Mouse (Mus musculus) adrenal gland, postnatal 4 days (tissue): ENCODE data around the gene Pld1. TPM values are rescaled to one million over a fixed set of nuclear protein-coding genes. Genes with fewer than 3 reads are reported as not detected.

Experiments
- DNase-seq, 2 experiments: peaks; one replicate each; pipeline ENCODE4 v3.0.0; 2021 to 2022; ENCODE audit warnings: low spot score in 2 of 2, mixed read lengths in 2 of 2
- total RNA-seq, 2 experiments: library from RNA; stranded (reverse); gene quantifications; 2 replicates each; pipeline ENCODE4 v1.2.3; 2021

The Pld1 gene
- total RNA-seq, 2 experiments from 2014 or later = 11.9 to 13.7 TPM

DNA sequence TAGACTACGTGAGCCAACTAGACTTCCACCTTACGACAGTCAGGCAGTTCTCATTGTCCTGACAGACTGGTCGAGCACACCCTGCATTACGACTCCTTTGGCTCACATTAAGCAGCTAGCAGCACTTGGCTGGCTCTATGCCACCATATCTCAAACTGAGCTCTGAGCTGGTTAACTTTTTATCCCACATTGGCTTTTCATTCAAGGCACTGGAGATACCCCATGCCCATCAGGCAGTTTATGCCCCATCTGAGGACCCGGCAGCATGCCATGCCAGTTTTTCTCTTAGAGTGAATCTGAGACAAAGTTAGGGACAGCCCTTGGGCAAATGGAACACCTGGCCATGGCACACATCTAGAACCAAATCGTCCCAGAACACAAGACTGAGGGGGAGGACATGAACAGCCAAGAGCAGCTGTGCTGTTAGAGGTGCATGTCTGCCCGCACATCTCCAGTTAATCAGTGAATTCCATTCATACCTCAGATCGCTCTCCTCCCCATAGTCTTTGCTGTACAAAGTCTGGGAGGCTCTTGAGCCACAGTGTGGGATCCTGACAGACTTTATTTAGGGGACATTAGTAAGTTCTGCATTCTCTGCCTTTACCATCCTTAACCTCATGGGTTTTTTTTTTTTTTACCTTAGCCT lies 49.5 kb downstream of the Pld1 start:
- no peak for DNase-seq

DNA sequence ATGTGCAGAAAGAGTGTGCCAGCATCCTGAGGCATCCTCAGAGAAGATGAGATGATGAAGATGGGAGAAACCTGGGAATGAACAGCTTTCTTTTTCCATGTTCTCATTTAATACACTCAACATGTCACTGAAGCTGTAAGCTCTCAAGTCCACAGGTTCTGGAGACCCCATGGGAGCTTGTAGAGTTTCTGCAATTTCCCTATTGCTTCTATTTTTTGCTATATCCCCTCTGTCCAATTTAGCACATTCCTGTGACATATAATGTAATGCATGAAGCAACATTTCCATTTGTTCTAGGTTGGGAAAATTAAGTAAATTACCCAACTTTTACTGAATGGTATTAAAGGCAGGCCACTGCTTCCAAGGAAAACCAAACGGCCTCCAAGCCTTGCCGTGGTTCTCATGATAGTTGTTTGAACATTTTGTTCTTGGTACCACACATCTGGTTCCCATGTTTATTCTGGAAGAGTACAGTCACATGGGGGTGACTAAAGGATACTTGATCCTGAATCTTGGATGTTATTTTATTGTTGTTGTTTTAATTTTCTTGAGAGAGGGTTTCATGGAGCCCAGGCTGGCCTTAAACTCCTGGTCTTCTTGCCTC lies 52.7 kb downstream of the Pld1 start:
- no peak for DNase-seq

DNA sequence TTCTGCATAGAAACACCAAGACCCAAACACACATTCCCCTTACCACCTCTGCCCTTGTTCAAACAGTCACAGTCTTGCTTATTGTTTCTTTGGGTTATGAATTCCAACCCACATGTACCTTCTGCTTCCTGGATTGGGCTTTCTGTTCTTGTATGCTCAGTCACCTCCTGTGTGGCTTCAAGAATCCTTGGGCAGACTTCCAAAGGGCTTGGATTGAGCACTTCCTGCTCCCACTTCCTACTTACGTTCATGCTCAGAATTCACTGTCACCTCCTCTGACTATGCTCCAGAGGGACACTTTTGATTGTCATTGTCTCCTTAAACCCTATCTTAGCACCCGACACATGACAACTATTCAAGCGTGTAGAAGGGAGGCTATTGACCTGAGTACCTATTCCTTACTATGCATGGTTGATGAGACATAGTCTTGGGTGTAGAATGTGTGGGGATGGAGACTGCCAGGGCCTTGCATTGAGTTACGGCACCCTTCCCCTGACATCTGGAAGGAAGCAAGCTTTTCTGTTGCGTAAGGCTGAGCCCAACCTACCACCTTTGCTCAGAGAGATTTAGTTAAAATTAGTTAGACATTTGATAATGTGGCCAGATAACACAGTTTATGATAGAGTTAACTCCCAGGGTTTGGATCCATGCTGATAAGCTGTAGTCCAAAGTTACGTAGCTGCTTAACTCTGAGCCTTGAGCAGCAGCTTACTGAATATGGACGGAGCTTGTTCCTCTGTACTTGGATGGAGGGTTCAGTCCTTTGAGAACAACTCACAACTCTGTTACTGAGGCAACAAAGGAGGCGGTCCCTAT lies 55.9 kb downstream of the Pld1 start:
- no peak for DNase-seq

- DNase-seq = no peak
Measured at GRCm38 (mm10) chr3:28004321-28004720, 65.8 kb downstream of the Pld1 start.

DNA sequence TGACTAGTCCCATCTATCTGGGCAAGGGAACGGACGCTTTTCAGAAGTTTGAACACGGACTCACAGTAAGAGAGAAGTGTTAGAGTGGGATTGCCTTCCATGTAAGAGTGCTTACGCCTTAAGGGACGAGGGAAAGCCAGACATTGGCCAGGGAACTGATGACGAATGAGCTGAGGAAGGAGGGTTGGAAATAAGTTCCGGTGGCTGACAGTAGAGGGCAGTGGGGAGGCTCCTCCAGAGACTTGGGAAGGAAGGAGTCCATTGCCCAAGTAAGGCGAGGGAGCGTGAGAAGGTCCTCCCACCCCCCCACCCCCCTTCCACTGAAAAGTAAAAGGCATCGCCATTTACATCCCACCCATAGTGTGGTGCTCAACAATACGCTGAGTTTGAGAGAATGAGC lies 69.2 kb downstream of the Pld1 start:
- DNase-seq = no peak

- no peak for DNase-seq
Measured at GRCm38 (mm10) chr3:28008369-28008768, 69.9 kb downstream of the Pld1 start.

- no peak for DNase-seq
Measured at GRCm38 (mm10) chr3:28012177-28012576, 73.7 kb downstream of the Pld1 start.

DNA sequence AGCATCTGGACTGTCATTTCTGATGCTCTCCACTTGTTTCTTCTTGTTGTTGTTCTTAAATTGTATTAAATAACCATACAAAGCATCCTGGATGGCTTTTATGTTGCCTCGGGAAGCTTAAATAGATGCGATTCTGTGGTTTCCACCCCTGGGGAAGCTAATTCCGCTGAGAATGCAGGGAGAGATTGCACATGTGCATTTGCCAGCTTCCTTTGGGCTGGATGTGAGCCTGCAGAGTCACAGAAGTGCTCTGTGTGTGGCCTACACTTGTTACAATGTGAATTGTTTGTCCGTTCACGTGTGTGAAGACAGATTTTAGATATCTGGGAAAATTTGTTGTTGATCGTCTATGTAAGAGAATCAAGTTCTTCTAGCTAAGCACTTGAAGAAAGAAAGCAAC lies 74.9 kb downstream of the Pld1 start:
- no peak for DNase-seq

DNA sequence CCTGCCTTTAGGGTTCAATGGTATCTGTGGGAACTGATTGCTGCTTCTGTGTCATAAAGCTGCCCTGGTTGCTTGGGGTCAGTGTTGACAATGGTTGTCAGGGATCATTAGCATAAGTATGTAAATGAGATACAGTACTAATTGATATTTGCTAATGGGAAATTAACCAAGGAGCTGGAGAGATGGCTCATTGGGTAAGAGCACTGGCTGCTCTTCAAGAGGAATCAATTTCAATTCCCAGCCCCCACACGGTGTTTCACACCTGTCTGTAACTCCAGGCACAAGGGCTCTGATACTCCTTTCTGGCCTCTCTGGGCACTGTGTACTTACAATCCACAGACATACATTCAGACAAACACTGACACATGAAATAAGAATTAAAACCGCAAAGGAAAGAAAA lies 78.5 kb downstream of the Pld1 start:
- DNase-seq = no peak

DNA sequence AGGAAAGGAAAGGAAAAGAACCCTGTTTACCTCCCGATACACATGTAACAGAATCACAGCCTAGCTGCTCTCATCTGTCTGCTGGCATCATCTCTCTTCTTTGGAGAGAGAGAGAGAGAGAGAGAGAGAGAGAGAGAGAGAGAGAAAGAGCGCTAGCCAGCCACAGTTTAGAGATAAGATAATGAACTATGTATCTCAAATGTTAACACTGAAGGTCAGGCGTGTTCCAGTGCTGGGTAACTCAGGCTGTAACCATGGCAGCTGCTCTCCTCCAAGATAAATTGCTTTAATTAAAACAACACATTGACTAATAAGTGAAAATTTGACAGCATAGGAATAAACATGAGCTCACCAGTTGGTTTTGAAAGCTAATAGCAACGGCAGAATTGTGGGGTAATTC lies 81.2 kb downstream of the Pld1 start:
- DNase-seq = no peak

DNA sequence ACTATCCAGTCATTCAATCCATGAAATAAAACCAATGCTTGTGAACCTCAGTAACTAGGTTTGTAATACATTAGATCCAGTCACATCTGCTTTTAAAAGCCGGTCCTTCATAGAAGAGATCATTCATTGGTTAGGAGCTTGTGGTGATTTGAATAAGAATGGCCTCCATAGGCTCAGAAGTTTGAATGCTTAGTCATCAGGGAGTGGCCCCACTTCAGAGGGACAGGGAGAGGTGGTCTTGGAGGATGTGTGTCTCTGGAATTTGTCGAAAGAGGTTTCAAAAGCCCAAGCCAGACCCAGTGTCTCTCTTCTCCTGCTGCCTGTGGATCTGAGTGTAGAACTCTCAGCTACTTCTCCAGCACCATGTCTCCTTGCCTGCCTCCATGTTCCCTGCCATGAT lies 81.9 kb downstream of the Pld1 start:
- DNase-seq = no peak

DNA sequence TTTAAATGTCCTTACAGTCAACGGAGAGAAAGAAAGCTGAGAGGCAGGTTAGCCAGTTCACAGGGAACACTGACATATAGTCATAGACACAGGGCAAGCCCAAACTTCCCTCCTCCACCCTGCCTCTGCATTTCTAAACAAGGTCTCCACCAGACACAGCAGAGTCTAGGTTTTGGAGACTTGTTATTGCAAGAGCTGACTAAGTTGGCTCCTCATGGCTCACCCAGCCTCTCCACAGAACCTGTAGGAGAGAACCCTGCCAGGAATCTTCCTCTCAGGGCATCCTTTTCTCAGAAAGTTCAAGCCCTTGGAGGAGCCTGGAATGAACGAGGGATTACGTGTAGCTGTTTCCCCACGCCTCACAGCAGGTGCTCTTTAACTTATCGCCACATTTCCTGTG lies 83.7 kb downstream of the Pld1 start:
- DNase-seq = no peak

GRCm38 (mm10) chr3:28026876-28027275 lies 88.4 kb downstream of the Pld1 start:
- no peak for DNase-seq

DNA sequence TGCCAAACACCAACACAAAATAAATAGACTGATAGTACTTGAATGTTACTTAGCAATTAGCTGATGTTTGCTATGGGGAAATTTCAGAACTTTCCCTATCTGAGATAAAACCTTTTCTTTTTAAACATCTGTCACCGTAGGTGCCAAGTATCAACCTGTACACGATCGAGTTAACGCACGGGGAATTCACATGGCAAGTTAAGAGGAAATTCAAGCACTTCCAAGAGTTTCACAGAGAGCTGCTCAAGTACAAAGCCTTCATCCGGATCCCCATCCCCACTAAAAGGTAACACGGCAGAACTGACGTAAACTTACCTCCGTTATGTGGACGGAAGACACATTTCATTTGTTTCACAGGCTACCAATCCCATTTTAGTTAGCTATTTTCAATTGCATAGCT lies 90.0 kb downstream of the Pld1 start:
- no peak for DNase-seq

- no peak for DNase-seq
Measured at GRCm38 (mm10) chr3:28030860-28031259, 92.4 kb downstream of the Pld1 start.

- no peak for DNase-seq
Measured at GRCm38 (mm10) chr3:28031643-28032243, 93.2 kb downstream of the Pld1 start.

DNA sequence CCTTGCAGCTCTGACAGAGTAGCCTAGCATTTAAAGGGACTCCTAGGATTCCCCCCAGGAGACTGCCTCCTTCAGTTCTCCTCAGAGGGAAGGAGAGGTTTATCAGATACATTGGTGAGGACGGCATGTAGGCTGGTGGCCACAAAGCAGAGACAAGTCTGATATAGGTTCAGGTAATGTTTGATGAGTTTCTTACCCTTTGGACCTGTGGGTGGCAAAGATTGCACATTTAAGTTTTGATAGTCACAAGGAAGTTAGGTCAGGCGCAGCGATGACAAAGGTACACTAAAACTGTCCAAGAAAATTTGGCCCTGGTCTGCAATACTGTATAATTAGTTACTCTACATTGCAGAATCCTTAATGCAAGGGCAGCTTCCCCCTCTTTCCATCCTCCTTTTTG lies 95.4 kb downstream of the Pld1 start:
- DNase-seq = no peak

DNA sequence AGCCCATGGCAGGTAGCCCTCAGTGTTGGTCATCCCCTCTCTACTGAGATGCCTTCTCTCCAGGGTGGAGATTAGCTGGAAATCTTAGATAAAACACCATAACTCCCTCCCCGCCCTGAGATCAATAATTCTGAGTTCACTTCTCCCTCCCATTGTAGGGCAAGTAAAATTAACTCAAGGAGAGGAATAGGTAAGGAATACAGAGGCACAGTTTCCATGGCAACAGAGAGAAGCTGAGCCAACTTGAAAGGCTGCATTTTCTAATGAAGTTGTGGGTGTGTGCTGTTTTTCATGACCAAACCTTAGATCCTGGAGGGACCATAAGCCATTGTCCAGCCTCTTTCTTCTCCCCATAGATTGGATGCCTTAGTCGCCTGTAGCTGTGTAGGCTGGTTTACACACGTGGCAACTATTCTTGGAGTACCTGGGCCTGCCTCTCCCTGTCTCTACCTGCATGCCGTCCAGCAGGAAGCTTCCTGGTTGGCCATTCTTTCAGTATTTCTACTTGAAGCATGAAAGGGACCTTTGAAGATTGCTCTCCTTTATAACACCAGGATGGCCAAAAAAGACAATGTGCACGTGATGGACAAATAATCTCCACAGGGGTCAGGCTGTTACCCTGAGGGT lies 96.3 kb downstream of the Pld1 start:
- DNase-seq = no peak

GRCm38 (mm10) chr3:28037320-28037932 lies 98.9 kb downstream of the Pld1 start:
- no peak for DNase-seq

GRCm38 (mm10) chr3:28038106-28038505 lies 99.6 kb downstream of the Pld1 start:
- no peak for DNase-seq

DNA sequence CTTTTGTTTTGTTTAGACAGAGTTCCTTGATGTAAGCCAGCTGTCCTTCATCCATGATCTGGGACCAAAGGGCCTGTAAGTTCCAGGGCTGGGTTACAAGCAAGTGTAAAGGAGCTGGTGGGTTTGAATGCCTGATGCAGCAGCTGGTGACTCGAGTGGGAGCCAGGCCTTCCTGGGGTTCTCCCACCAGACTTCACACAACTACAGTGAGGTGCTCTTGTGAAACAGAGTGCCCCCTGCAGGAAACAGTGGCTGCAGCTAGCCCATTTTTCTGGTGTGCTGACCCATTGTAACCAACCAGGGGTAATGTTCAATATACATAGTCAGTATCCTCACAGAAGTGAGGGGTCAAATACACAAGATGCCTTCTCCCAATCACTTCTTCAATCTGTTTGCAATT lies 101.3 kb downstream of the Pld1 start:
- no peak for DNase-seq
